Mouse (Mus musculus): ENCODE results near the gene Tprn.

The Tprn gene

DNA sequence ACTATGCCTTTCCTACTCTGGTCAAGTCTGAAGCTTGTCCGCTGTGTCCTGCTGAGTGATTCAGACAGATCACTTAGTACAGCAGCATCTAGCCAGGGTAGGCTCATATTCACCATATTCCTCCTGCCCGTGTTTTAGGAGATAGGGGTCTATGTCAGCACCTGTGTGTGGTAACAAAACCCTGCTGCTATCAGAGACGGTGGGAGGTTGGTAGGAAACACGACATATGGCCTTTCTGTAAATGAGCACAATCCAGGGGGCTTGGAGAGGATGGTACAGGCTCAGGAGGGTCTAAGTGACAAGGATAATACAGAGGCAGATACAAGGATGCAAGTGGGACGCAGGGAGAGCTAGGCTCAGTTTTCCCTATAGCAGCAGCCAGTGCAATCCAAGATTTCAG lies 32.8 kb upstream of the Tprn start:
- TF ChIP-seq GATA4 (IDR thresholded peaks at IDR 0.05; ENCODE audit: insufficient replicate concordance, low read length) = no peak

DNA sequence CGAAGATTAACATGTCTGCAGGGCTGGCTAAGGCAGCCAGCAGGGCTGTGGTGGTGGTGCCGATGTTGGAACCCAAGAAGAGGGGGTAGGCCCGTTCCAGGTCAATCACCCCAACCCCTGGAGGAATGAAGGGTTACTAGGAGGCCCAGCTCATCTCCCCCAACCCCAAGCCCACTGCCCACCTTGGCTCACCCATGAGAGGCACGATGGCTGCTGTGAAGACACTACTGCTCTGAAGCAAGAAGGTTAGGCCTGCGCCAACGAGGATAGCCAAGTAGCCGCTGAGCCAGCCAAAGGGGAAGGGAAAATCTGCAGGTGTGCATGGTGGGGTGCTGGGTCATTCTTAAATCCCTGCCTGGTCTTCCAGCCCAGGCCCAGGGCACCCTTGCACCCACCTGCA lies 31.8 kb upstream of the Tprn start:
- no peak for TF ChIP-seq GATA4 (IDR thresholded peaks at IDR 0.05; ENCODE audit: insufficient replicate concordance, low read length)

DNA sequence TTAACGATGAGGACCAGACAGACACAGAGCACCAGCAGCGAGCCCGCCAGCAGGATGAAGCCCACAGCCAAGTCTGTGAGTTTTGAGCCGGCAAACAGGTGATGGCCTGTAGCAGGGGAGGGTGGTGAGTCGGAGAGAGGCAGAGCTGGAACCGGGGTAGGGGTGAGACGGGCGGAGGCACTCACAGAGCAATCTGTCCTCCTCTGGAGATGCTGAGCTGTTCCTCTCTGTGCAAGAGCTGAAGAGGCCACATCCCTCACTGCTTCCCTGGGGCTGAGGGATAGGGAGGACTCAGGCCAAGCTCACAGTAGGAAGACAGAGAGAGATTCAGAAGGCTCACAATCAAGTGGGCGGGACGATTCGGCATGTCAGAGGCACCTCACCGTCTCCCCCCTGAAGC lies 31.4 kb upstream of the Tprn start:
- no peak for TF ChIP-seq GATA4 (IDR thresholded peaks at IDR 0.05; ENCODE audit: insufficient replicate concordance, low read length)

DNA sequence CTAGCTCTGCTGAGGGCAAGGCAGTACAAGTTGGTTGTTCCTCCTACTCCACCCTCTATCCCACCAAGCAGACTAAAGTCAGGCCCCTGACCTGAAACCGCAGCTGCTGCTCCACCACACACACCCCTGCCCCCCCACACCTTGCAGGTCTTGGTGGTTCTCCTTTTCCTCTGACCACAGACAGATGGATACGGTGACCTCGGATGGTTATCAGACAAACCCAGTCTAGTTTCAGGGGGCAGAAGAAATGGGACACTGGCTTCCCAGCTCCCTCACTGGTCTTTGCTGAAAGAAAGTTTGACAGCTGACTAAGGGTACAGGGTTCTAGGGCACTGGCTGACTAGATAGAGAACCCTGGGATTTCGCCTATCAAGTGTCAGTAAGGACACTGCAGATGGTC lies 29.0 kb upstream of the Tprn start:
- no peak for TF ChIP-seq GATA4 (IDR thresholded peaks at IDR 0.05; ENCODE audit: insufficient replicate concordance, low read length)

DNA sequence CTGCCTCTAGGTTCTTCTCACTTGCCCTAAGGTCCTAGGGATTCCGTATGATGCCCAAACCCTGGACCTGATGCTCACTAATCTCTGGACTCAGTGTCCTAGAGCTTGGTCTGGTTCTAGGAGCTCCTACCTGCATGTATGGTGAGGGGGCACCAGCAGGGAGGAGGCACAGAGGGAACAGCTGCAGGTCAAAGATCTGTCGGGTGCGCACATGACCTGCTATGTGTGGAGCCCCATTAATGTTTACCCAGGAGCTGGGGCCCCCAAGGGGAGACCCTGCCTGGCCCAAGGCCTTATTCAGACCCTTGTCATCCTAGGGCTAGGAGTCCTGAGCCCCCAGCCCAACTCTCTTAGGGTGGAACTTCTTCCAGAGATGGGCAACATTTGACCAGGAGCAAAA lies 28.4 kb upstream of the Tprn start, which contains the start of gene Slc34a3:
Gene Slc34a3, minus strand, starts transcription at position 315 of the 400 bp plus-strand sequence.
- TF ChIP-seq GATA4 (IDR thresholded peaks at IDR 0.05; ENCODE audit: insufficient replicate concordance, low read length) = no peak

DNA sequence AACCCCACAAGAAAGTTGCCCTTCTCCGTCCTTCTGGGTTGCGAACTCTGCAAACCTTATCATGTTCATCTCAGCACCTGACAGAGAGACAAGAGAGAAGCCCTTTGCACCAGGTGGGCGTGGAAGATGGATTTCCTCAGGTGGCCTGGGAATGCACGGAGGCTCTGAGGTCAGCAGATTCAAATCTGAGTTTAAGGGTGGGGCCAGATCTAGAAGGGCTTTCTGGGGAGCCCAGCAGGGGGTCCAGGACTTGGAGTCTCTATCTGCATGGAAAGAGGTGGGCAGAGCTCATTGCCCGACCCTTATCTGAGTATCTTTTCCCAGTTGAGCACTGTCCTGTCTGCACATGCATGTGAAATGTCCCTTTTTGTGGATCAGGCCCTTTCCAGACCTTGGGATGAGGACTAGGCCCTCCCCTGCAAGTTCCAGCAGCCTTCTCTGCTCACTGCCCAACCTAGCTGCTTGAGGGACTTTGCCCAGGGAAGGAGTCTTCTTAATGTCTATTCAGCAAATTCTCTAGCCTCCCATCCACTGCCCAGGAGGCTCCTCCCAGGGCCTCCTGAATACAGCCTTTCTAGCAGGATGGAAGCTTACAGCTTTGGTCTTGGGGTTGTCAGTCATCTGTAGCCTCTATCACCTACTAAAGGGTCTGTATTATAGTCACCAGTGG lies 27.7 kb upstream of the Tprn start:
- TF ChIP-seq GATA4 (IDR thresholded peaks at IDR 0.05; ENCODE audit: insufficient replicate concordance, low read length) = no peak

DNA sequence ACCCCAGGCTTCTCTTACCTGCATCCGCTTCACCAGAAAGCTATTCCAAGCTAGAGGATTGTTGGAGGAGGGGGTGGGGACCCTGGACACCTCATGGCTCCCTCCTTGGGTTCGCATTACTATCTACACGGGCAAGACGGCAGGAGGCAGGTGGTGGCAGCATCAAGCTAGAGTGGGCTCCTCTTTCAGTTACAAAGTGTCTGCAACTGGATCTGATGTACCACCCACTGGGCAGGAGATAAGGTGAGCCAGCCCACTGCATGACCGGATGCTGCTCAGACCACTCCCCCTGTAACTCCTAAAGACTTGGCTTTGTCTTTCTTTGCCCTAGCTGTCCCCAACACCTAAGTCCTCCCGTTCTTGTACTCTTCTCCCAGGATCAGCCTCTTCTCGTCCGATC lies 25.8 kb upstream of the Tprn start, which contains the start of gene Rnf224:
Gene Rnf224, minus strand, starts transcription at position 174 of the 400 bp plus-strand sequence.
- no peak for TF ChIP-seq GATA4 (IDR thresholded peaks at IDR 0.05; ENCODE audit: insufficient replicate concordance, low read length)

DNA sequence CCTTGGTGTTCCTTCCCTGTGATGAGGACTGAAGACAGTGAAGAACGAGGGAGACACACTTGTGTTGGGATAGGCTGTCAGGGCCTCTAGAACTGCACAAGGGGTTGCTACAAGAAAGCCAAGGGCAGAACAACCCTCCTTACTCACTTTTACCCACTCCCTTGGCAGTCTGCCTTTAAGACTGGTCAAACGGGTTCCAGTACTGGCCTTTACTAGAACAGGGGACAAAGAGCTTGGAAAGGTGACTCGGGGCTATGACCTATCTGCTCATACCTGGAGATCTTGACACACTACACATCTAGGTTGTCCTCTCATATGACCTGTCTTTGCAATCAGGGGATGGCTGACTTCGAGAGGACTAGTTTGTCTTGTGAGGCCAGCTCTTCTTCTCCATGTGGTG lies 24.9 kb upstream of the Tprn start:
- no peak for TF ChIP-seq GATA4 (IDR thresholded peaks at IDR 0.05; ENCODE audit: insufficient replicate concordance, low read length)

DNA sequence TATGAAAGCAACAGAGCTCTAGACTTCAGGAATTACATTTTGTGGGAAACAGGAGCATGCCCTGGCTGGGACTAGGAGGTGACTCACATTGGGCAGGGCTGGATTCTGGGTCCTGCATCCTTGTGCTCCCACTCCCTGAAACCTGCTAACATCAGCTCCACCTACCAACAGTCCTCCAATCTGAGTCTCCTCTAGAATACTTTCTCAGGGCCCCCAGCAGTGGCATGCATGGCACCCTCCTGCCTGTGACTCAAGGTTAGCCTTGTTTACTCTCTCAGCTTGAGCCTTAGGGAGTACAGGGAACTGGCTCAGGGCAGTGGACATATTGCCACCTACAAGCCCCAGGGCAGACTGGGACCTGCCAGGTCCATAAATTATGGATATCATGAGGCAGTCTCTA lies 24.3 kb upstream of the Tprn start:
- no peak for TF ChIP-seq GATA4 (IDR thresholded peaks at IDR 0.05; ENCODE audit: insufficient replicate concordance, low read length)

DNA sequence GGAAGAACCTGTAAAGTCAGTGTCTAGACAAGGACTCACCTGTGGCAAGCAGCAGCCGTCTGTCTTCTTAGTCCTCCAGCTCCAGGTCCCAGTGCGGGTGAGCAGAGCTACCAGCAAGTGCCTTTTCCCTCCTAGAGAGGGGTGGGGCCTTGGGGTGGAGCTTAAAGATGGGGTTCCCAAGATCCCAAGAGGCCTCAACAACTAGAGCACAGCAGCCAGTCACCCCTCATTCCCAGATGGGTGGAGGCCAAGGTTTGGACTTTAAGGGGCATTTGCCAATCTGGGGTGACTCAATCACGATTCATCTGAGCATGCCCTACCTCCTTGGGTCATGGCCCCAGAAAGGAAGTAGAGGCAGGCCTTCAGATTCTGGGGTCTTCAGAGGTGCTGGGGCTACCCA lies 22.7 kb upstream of the Tprn start:
- no peak for TF ChIP-seq GATA4 (IDR thresholded peaks at IDR 0.05; ENCODE audit: insufficient replicate concordance, low read length)

DNA sequence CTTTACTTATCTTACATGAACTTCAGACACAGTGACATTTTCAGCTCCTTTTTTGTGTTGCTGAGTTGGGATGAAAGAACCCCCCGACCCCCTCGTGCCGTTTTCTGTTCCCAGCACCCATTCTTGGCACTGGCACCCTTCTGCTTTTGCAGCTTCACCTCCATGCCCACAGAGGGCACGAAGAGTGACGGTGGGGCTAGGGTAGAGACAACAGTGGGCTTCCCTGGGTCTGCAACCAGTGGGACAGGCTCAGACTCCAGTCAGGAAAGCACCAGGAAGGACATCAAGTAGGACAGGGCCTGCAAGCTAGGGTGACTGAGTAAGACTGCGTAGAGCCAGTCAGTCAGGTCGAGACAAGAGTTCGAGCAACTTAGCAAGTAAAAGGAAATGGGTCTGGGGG lies 22.1 kb upstream of the Tprn start:
- TF ChIP-seq GATA4 (IDR thresholded peaks at IDR 0.05; ENCODE audit: insufficient replicate concordance, low read length) = no peak

DNA sequence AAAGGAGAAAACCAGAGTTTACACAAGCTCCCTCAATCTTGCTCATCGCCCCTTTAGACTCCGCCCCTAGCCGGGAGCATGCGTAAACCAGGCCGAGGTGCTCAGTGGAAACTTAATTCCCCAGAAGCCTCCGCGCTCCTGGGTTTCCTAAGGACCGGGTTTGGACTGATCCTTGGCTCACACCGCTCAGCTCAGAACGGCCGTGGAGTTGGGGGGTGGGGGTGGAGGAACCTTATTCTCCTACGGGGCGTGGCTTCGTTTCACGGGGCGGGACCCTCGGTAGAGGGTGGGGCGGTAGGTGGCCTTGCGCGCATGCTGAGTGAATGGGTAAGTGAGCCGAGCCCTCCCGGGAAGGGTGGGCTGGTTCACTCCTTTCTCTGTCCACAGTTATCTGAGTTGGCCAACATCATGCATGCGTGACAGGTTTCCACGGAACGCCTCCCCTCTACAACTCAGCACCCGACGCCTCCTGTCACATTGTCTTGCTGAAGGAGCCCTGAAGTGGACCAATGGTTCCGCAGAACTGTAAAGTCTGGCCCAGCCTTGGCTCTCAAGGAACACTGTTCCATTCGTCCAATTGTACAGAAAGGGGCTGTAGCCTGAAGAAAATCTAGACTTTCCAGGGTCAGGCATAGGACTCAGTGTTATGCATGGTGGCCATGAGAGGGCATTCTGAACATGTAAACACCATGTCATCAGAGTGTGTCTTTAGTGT lies 21.5 kb upstream of the Tprn start:
- TF ChIP-seq GATA4 (IDR thresholded peaks at IDR 0.05; ENCODE audit: insufficient replicate concordance, low read length) = no peak

DNA sequence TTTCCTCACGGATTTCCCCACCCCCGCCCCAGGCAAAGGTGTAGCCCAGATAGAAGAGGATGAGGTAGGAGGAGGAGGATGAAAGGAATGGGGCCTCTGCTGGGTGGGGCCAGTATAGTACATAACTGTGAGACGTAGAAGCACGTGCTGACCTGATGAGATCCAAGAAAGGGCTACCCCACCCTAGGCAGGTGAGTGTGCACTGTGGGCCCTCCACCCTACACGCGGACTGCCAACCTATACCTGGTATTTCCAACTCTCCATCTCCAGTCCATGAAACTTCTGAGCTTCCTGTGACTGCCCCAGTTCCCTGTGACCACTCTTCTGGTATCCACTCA lies 21.0 kb upstream of the Tprn start:
- TF ChIP-seq GATA4 (IDR thresholded peaks at IDR 0.05; ENCODE audit: insufficient replicate concordance, low read length) = no peak

DNA sequence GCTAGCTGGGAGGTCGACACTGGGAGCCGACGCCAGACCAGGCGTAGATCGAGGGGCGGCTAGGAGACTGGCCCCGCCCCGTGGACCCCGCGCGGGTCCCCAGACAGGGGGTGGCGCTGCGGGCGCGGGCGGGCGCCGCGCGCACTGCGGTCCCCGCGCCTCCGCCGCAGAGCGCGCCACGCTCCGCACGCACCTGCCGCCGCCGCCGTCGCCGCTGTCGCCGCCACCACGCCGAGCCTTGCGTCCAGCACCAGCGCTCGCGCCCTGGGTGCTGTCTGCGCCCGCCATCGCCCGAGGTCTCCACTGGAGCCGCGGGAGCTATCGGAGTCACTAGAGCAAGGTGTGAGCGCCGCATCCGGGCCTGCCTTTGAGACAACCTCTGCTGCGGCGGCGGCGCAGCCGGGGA lies 20.3 kb upstream of the Tprn start, which contains the start of the genes Rnf208 and Cysrt1:
Gene Rnf208, plus strand, starts transcription at position 155 of the 406 bp plus-strand sequence.
Gene Cysrt1, minus strand, starts transcription at position 352 of the 406 bp plus-strand sequence.
- TF ChIP-seq GATA4 (IDR thresholded peaks at IDR 0.05; ENCODE audit: insufficient replicate concordance, low read length) = no peak

DNA sequence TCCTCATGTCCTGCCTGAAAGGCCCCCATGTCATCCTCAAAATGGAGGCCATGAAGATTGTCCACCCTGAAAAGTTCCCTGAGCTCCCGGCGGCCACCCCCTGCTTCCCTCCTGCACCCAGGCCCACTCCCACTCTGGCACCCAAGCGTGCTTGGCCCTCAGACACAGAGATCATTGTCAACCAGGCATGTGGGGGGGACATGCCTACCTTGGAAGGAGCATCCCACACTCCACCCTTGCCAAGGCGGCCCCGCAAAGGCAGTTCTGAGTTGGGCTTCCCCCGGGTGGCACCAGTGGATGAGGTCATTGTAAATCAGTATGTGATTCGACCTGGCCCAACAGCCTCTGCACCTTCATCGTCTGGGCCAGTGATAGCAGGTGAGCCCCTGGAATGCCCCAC lies 19.1 kb upstream of the Tprn start:
- no peak for TF ChIP-seq GATA4 (IDR thresholded peaks at IDR 0.05; ENCODE audit: insufficient replicate concordance, low read length)

DNA sequence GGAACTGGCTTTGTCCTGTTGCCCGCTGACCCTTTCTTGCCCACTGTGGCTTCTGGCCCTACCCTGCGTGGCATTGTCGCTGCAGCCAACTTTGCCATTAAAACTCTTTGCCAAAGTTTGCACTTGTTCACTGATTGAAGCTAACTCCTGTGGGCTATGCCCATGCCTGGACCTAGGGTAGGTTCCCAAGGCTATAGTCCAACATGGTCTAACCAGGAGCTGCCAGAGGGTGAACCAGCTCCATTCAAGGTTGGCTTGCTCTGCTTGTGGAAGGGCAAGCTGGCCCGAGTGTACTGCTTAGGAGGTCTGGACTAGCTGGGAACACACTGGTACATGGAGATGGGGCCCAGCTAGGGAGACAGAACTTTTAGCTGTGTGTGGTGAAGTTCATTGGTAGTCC lies 18.3 kb upstream of the Tprn start:
- no peak for TF ChIP-seq GATA4 (IDR thresholded peaks at IDR 0.05; ENCODE audit: insufficient replicate concordance, low read length)

Data from liver, adult (tissue).